Mouse (Mus musculus): Measurements from ENCODE around the gene Sag. TPM values are rescaled to one million over a fixed set of nuclear protein-coding genes. Genes with fewer than 3 reads are reported as not detected.

Sag gene
- polyA plus RNA-seq (2017; shearing (Covaris generic)) = 1 to 10 TPM; 2.7 to 5.4 TPM

GRCm38 (mm10) chr1:87803576-87803975 lies at the start of gene Sag:
Gene Sag (plus strand): TSS chr1:87803680.
- ATAC-seq = no peak

GRCm38 (mm10) chr1:87755641-87756470 lies 47.6 kb upstream of the Sag start, which contains the start of gene Atg16l1:
Gene Atg16l1 (plus strand): TSS chr1:87755870.
- peak; percentile 99 for ATAC-seq

DNA sequence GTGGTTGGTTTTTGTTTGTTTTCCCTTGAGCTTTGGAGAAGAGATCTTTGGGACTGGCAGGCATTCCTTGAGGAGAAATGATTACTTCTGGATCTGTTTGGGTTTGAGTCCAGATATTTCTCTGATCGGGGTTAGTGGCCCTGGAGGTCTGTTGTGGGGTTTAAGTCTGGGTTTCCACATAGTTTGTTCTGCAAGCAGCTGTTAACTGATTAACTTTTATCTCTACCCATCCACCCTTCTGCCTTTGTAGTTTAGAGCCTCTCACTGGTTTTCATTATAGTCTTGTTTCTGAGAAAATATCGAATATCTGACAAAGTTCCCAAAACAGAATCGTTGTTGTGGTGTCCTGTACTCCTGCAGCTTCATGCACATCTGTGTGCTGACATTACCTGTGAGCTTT lies 39.7 kb upstream of the Sag start:
- ATAC-seq = no peak

DNA sequence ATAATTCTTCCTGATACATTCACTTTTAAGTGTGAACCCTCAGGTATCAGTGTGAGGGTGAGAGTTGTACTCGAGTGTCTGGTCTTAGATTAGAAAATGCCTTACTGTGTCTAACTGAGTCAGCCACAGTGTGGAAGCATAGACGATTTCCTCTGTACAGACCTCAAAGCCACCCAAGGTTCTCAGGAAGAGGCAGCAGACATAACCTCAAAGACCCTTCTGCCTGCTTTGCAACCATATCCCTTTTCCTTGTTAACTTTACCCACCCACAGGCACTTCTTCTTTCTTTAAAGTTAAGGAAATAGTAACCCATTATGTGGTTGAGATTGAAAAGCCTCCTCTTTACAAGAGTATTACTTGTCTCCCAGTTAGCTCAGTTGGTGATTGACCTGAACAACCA lies 37.7 kb upstream of the Sag start:
- no peak for ATAC-seq

DNA sequence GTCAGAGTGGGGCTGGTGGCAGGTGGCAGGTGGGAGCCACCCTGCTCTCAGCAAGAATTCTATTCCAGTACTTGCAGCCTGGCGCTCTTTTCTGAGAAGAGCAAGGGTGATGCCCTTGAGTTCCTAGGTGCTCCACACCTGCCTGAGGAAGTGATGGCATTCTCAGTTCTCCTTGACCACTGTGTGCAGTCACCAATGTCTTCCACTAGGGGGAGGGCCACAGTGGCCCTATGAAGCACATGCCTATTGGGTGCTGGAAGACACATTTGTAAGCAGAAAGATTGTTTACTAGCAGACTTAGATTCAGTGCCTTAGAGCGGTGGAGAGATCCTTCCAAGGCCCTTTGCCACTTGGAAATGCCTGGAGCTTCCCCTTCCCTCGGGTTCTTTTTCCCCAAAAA lies 37.2 kb upstream of the Sag start:
- peak; percentile 40 for ATAC-seq

DNA sequence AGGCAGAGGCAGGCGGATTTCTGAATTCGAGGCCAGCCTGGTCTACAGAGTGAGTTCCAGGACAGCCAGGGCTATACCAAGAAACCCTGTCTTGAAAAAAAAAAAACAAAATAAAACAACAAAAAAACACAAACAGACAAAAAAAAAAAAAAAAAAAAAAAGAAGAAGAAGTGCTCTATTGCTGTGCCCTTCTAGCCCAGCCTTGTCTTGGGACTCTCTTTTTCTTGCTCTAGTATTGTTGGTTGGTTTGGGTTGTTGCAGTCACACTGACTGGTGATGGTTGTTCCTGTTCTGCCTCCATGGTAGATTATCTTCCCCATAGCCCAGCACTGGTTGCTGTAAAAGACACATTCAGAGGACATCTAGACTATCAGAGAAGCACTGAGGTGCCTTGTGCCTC lies 34.2 kb upstream of the Sag start:
- ATAC-seq = no peak

- no peak for ATAC-seq
These were observed 33.0 kb upstream of the Sag start for GRCm38 (mm10) chr1:87770486-87770885.

- no peak for ATAC-seq
These were observed 31.8 kb upstream of the Sag start for GRCm38 (mm10) chr1:87771724-87772123.

DNA sequence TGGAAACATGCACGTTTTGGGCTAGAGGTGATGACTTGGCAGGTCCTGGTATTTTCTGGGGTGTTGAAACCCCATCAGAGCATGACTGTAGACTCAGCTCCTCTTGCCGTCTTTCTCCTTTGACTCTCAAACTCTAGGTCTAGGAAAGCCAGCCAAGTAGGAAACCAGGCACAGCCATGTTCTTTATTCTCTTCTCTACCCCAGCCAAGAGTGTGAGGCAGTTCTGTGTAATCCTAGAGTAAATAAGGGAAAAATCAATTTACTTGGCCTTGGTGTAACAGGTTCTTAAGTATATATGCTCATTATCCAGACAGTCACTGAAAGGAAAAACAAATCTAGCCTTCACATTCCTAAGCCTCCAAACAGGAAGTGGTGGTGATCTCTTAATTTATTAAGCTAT lies 30.1 kb upstream of the Sag start:
- no peak for ATAC-seq

GRCm38 (mm10) chr1:87774845-87775244 lies 28.6 kb upstream of the Sag start:
- no peak for ATAC-seq

DNA sequence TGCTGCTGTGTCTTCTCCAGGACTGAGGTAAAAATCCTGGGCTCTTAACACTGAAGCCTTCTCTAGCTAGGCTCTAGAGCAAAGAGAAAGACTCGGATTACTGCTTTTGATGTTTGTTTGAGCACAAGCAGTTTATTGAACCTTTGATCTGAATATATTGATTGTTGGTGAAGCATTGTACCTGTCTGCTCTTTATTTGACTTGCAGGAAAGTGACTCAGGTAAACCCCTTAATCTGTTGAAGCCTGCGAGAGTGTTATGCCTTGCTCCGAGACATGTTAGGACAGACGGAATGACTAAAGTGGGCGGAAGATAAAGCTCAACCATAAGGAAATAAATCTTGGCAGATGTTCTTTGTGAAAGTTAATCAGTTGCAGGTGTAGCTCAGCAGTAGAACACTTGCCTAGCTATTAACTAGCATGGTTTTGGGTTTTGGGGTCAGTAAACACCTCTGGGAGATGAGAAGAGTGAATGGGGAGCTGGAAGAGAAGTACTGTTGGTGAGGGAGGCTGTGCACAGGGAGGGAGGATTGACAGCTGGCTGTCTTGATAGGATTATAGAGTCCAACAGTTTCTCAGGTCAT lies 24.2 kb upstream of the Sag start:
- ATAC-seq = no peak

DNA sequence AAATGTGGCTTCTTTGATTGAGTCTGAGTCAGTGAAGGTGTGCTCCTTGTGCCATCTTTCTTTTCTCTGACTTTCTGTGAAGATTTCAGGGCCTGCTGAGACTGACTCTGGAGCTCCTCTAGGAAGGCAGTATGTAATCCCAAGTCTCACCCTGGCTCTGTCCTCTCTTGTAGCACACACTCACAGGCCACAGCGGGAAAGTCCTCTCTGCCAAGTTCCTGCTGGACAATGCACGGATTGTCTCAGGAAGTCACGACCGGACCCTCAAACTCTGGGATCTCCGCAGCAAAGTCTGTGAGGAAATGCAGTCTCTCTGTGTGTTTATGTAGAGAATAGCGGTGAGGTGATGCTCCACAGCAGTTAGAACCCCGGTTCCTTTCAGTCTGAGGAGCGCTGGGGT lies 17.8 kb upstream of the Sag start:
- ATAC-seq = no peak

DNA sequence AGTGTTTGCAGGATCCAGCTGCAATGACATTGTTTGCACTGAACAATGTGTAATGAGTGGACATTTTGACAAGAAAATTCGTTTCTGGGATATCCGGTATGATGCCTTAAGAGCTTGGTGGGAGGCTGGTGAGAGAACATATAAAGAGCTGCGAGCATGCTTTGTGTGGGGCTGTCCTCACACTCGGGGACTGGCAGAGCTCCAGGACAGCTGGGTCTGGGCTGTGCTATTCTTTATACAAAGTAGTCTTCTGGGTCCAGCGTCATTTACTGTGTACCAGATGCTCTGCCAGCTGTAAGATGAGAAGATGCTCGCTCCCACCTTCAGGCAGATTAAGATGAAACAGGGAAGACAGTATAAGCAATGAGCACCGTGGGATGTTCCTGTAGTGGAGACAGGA lies 17.2 kb upstream of the Sag start:
- no peak for ATAC-seq

GRCm38 (mm10) chr1:87789665-87790064 lies 13.8 kb upstream of the Sag start:
- no peak for ATAC-seq

DNA sequence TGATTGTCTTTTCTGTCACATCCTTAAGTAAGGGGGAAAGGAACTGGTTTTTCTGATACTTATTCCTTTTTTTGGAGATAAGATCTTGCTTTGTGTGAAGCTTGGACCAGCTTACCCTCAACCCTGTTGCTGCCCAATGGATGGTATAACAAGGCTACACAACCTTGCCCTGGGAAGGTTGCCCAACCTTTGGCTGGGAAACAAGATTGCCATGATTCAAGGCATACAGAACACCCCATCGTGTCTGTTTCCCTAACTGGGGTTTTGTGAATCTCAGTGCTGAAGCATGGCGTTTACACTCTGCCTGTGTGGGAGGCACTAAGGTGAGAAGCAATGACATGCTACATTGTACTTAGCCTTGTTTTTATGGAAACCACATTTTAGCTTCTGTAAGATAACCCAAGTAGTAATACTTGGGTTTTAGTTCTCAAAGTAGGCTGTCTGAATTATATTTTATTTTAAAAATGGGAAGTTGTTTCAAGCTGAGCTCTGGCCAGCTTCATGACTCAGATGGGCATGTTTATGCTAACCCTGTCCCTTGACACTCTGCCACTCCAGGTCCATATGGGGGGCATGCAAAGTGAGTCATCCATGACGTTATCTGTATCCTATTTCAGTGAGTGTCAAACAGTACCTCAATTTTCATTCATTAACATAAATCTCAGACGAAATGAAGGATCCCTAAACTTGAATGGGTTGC lies 10.9 kb upstream of the Sag start:
- ATAC-seq = no peak

DNA sequence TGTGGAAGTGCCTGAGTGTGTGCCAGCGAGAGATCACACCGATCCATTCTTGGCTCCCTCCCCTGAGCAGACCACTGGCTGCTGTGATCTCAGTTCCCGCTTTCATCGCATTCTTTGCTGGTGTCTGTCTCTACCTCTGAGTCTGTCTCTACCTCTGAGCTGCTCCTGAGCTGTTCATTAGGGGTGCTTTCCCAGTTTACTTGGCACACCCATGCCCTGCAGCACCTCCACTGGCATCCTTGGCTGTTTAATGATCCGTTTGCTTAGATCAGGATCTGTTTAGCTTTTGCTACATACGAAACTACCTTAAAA lies 10.4 kb upstream of the Sag start:
- ATAC-seq = no peak

GRCm38 (mm10) chr1:87797702-87798101 lies 5.8 kb upstream of the Sag start:
- no peak for ATAC-seq

GRCm38 (mm10) chr1:87798306-87798705 lies 5.2 kb upstream of the Sag start:
- ATAC-seq = no peak

GRCm38 (mm10) chr1:87807751-87808150 lies 4.3 kb downstream of the Sag start:
- no peak for ATAC-seq

- peak; percentile 52 for ATAC-seq
These were observed 7.9 kb downstream of the Sag start for GRCm38 (mm10) chr1:87811391-87811790.

DNA sequence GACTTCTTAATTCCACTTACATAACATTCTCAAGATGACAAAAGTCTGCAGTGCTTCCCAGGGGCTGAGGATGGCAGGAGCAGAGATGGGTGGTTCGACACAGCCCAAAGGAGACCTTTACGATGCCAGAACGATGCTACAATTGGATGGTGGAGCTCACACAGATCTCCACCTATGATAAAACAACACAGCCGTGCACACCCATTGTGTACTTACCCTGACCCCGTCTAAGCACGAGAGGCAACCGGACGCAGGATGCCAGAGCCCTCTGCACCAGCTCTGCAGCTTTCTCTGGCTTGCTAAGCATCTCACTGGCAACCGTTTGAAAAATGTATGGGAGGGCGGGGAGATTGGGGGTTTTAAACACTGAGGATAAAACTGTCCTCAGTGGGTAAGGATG lies 8.6 kb downstream of the Sag start:
- peak; percentile 74 for ATAC-seq

GRCm38 (mm10) chr1:87813155-87813554 lies 9.7 kb downstream of the Sag start:
- ATAC-seq = no peak

GRCm38 (mm10) chr1:87813681-87814080 lies 10.2 kb downstream of the Sag start:
- peak; percentile 29 for ATAC-seq

DNA sequence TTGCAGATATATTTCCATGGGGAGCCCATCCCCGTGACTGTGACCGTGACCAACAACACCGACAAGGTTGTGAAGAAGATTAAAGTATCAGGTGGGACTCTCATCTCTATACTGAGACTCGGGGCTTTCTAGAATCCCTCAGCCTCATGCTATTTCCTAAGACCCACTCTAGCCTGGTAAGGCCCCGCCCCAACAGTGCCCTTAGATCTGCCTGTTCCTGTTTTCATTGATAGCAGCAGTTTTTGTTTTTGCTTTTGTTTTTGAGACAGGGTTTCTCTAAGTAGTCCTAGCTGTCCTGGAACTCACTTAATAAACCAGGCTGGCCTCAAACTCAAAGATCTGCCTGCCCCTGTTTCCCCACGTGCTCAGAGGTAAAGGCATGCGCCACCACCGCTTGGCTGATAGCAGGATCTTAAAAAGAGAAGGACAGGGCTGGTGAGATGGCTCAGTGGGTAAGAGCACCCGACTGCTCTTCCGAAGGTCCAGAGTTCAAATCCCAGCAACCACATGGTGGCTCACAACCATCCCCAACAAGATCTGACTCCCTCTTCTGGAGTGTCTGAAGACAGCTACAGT lies 21.0 kb downstream of the Sag start:
- ATAC-seq = no peak
